Mouse (Mus musculus) spleen, adult 2 months (tissue): ENCODE results near the gene Cobll1.

Source experiments
- CTCF ChIP-seq: fragments of 200-500 bp; IDR thresholded peaks from 2 replicates; pipeline ENCODE4 v1.5.1; 2011; ENCODE audit warnings: mild to moderate bottlenecking, inconsistent platforms; ENCODE audit not compliant: insufficient read depth, insufficient read length, insufficient replicate concordance; ENCODE audit errors: extremely low read depth
- POLR2A ChIP-seq: fragments of 200-500 bp; IDR thresholded peaks from 2 replicates; pipeline ENCODE4 v1.6.1; 2011; ENCODE audit warnings: low read depth, low read length, inconsistent platforms

DNA sequence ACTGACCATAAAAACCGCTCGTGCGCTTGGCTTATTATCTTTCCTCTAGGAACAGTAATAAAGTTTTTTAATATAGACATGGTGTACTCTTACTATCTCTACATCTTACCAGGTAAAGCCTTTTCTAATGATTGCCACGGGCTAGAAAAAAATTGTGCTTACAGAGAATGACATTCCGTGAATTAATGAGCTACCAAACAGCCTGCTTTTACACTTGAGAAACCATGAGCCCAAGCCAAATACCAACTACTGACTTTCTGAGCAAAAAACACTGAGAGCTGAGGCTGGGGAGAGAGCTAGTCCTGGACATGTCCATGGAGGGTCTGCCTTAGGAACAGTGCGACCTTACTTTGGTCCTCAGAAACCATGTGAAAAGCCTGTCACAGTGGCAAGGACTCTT lies 21.5 kb downstream of the Cobll1 start:
- TF ChIP-seq POLR2A (no peak), CTCF (no peak)
